Mouse (Mus musculus) lung, postnatal 10 days (tissue): Measurements from ENCODE around the gene Atxn2l.

Experiments used
- DNase-seq: peaks from one replicate; pipeline ENCODE4 v3.0.0; 2021

Atxn2l gene

DNA sequence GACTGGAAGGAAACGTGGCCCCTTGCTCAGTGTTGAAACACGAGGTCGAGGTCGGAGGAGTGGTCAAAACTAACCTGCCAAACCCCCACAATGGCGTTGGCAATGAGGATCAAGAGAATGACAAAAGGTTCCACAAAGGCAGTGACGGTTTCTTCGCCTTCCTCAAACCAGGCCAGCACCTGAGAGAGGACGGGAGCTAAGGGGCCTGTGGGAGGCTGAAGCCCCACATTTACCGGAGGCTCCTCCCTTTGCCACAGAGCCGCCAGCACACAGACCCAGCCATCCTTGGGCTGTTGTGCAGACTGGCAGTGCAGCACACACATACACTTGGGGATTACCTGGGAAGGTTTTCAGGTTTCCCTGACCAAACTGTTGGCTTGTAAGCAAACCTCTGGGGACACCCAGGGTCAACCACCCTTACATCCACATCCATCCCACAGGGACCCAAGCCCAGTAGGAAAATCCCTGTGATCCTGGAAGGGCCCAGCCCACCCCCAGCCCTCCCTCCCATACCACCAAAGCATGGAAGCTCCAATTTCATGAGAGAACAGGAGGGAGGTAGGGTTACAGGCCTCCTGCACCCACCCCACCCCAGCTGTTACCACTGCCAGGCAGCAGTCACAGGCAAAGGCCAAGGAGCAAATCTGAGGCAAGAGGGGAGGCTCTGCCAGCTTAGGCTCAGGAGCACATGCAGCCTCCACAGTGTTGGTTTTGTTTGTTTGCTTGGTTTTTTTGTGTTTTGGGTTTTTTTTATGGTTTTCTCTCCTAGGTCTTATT is 42.4 kb downstream of the Atxn2l start:
- DNase-seq: no peak

DNA sequence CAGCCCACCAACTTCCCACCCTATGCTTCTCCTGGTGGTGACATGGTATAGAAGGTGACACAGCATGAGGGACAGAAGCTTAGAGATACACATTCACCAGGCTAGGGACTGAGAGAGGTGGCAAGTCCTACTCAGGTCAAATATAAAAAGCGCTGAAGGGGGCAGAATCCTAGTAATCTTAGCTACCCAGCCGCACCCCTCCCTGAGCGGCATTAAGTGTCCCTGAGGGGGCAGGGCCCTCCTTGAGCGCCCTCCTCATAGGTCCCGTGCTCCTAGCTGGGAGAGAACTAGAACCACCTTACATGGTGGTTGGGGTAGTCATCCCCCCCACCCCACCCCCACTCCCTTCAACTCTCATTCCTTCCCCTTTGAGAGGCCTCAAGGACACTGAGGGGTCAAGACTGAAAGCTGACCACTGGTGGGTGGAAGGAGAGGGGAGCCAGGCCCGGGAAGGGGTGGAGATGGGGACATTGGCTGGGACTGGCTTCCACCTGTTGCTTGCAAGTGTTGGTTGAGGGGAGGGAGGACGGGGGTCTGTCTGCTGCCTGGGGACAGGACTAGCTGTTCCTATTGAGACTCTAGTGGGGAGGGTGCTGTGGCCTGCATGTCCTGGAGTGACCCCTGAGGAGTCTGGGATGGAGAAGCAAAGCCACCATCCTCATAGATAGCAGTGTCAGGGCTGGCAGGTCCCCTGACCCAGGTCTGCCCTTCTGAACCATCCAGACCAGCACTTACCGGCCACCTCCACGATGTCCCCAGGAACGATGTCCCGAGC is 44.2 kb downstream of the Atxn2l start:
- DNase-seq: no peak

DNA sequence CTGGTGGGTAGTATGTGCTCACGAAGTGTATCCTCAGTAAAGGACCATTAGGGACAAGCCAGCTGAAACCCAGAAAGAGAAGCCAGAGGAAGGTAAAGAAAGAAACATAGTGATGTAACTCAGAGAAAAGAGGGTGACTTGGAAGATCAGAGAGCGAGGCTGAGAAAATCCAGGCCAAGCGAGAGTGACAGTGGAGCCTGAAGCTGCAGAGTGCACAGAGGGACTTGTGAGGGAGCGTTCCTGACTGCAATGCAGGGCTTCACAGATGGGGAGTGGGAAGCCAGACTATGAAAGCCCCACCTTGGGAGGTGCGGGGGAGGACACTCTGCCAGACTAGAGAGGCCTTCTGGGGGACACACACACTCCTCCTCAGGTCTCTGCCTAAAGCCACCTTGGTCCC is 45.0 kb downstream of the Atxn2l start:
- DNase-seq: no peak

DNA sequence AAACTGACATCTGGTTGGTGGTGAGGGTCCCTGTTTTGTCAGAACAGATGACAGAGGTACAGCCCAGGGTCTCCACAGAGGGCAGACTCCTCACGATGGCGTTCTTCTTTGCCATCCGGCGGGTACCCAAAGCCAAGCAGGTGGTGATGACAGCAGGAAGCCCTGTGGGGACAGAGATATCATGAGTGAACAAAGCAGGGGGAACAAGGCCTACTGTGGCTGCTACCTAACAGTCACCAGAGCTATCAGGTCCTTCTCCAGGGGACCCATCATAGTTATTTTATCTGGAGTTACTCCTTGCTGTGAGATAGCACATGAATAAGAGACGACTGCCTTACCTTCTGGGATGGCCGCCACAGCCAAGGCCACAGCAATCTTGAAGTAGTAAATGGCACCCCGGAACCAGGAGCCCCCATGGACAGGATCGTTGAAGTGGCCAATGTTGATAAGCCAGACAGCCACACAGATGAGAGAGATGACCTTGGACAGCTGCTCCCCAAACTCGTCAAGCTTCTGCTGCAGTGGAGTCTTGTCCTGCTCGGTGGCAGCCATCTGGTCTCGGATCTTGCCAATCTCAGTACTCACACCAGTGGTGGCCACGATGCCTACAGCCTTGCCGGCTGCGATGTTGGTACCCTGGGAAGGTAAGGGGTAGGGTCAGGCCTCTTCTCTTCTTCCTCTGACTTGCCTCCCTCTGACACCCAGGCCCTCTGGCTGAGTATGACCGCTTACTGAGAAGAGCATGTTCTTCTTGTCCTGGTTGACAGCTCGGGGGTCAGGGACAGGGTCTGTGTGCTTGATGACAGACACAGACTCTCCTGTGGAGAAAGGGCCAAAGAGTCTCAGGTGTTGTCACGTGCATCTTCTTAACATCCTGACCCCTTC is 46.6 kb downstream of the Atxn2l start:
- DNase-seq: no peak

DNA sequence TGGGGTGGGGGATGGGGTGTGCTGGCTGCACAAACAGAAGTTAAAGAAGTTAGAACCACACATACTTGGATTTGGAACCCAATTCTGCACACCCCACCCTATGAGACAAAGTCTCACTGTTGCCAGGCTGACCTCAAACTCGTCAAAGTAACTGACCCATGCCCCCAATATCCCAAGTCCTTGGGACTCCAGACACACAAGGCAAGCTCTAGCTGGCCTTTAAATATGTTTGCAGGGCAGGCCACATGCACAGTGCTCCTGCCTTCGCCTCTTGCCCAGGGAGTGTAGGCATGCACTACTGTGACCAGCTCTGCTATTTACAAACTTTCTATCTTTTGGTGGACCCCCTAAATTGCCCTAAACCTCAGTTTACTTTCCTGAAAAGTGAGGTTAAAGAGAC is 48.0 kb downstream of the Atxn2l start:
- no peak for DNase-seq

DNA sequence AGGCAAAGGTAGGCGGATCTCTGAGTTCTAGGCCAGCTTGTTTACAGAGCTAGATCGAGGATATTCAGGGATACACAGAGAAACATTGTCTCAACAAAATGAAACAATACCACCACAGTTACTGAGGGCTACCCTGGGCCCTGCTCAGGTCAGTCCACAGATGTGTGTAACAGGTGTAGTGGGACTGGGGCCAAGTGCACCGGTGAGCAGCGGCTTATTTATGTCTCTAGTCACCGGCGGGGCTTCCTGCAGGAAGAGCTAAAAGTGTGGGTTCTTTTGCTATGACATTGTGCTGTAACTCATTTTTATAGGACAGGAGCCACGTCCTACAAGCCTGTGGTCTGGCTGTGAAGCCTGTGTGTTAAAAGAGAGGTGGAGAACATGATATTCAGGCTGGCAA is 49.4 kb downstream of the Atxn2l start:
- DNase-seq: no peak

DNA sequence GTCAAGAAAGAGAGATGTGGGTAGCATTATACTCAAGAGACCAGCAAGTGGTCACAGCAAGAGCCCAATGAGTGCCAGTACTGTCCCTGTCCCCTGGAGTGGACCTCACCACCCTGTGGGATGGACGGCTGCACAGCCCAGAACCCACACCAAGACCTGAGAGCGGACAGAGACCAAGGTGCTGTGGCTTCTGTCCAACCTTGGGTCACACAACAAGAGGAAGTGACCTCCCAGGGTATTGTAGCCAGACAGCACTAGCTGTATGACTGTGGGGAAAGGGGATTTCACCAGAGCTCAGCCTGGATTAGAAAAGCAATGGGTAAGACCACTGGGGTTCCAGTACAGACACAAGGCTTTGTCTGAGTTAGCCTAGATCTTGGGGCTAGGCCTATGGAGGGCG is 51.0 kb downstream of the Atxn2l start:
- DNase-seq: no peak

DNA sequence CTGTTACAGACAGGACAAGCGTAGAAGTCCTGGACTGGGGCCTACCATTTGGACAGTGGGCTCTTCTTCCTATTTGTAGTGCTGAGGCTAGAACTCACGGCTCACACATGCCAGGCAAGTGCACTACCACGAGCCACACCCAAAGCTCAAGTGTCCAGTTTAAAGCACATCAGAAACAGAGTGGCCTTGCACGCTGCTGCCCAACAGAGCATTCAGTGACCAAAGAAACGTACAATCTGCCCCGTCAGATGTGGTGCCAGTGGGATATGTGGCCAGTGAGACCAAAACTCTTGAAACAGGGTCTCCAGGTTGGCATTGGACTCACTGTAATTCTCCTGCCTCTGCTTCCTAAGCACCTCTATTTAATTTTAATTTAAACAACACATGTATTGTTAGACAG is 52.6 kb downstream of the Atxn2l start:
- no peak for DNase-seq

DNA sequence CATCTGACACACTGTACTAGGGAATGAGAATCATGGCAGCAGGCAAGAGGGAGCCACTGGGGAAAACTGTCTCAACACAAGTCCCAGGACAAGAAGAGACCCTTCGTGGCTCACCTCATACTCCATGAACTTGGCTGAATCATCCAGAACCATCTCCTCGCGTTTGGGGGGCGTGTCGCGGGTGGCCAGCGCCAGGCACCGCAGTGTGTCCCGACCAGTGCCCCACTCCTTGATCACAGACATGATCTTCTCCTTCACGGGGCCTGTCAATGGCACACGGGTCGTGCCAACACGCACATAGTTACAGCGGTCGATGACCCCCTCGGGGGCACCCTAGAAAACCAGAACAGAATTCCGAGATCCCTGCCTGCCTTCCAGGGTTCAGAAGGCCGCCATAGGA is 53.2 kb downstream of the Atxn2l start:
- DNase-seq: no peak

DNA sequence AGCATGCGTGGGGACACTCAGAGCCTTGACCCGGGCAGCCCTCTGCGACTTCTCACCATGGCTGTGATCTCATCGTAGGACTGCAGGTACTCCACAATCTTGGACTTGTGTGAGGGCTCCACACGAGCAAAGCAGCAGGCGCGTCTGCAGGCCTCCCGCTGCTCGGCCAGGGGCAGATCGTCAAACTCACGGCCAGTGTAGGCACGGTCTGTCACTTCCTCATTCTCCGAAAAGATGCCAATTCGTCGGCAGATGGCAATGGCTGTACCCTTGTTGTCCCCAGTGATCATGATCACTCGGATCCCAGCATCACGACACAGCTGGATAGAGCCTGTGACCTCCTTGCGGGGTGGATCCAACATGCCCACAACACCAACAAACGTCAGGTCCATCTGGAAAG is 54.8 kb downstream of the Atxn2l start:
- no peak for DNase-seq

DNA sequence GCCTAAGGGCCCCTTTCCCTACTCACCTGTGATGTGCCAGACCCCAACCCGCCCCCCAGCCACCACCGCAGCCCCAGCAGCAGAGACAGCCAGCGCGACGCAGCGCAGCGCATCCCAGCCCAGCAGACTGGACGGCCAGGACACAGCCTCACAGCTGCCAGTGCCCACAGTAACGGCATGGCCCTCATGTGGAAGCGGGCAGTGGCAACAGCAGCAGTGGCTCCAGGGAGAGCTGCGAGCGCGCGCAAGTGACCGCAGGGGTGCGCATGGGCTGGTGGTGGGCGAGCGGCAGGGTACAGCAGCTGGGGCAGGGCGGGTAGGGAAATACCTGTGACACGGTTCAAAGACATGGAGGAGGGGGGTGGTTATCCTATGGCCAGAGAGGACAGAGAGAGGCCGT is 57.0 kb downstream of the Atxn2l start:
- DNase-seq: no peak

DNA sequence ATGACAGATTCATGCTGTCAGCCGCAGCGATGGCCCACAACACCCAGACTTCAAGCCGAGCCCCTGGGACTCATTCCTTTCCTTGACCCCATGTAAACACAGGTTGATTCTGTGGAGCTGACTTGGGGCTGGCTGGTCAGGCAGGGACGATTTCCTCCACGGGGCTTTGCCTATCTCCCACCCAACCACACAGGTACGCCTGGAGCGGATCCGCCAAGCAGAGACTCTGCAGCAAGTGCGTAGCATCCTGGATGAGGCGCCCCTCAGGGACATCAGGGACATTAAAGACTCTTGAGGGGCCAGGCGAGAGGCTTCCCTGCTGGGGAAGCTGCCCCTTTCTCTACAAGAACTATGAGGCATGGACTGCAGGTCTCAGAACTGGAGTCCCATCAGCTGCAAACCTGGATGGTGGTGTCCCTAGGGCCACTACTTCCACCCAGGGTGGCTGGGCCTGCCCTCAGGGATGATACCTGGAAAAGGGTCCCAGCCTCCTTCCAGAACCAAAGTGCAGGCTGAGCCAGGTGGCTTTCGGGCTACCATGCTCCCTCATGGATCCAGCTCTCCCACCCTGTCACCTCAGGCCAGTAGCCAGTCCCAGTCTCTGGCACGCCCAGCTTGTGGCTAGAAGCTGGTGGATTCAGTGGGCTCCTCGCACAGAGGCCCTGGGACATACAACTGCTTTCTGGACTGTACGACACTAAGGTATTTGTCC is 58.0 kb downstream of the Atxn2l start:
- DNase-seq: no peak

DNA sequence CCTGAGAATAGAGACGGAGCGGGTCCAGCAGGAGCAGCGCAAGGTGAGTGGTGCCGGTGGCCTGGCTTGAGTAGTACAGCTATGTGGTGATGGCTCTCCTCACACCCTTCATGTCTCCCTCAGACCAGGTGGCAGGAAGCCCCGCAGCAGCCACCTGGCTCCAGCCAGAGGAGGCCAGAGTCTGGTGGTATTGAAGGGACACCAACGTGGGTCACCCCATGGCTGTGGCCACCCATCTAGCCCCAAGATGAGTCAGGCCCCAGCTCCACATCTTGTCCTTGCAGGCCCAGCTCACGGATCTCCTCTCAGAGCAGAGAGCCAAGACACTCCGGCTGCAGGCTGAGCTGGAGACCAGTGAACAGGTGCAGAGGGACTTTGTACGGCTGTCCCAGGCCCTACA is 58.7 kb downstream of the Atxn2l start:
- DNase-seq: no peak

DNA sequence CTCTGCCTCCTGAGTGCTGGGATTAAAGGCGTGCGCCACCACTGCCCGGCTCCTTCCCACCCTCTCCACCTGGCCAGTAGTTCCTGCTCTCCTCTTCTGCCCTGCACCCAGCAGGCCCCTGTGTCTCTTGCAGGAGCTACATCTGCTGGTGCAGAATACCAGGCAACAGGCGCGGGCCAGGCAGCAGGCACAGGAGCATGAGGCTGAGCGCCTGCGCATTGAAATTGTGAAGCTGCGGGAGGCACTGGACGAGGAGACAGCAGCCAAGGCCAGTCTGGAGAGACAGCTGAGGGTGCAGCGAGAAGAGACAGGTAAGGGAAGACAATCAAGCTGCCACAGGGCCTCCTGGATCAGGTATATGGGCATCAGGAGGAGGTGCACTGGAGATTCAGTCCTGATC is 59.2 kb downstream of the Atxn2l start:
- no peak for DNase-seq
